Mouse (Mus musculus) embryonic facial prominence, embryonic 12.5 days (tissue): ENCODE results near the gene Klc2. TPM values are rescaled to one million over a fixed set of nuclear protein-coding genes. Genes with fewer than 3 reads are reported as not detected.

ENCODE experiments used
- ATAC-seq: fragments of 200-750 bp; cut with Nextera tagmentation; 2 replicates; pipeline ENCODE4 v1.8.0; 2017; ENCODE audit not compliant: insufficient number of reproducible peaks, insufficient read depth, low FRiP score, low TSS enrichment
- H3K27ac ChIP-seq: fragments of 300-500 bp; sonication (generic); 2 replicates; pipeline ENCODE4 v1.5.1; 2016; ENCODE audit warnings: mild to moderate bottlenecking
- H3K27me3 ChIP-seq: fragments of 300-500 bp; sonication (generic); 2 replicates; pipeline ENCODE4 v1.6.1; 2016; ENCODE audit warnings: mild to moderate bottlenecking, moderate library complexity
- H3K36me3 ChIP-seq: fragments of 300-500 bp; sonication (generic); 2 replicates; pipeline ENCODE4 v1.6.1; 2016; ENCODE audit warnings: mild to moderate bottlenecking
- H3K4me1 ChIP-seq: fragments of 300-500 bp; sonication (generic); 2 replicates; pipeline ENCODE4 v1.6.1; 2016
- H3K4me2 ChIP-seq: fragments of 300-500 bp; sonication (generic); replicated peaks from 2 replicates; pipeline ENCODE4 v1.6.1; 2016; ENCODE audit warnings: mild to moderate bottlenecking, moderate library complexity
- H3K4me3 ChIP-seq: fragments of 300-500 bp; sonication (generic); 2 replicates; pipeline ENCODE4 v1.5.1; 2016; ENCODE audit warnings: mild to moderate bottlenecking
- H3K9ac ChIP-seq: fragments of 300-500 bp; sonication (generic); 2 replicates; pipeline ENCODE4 v1.6.1; 2016; ENCODE audit warnings: mild to moderate bottlenecking, moderate library complexity
- H3K9me3 ChIP-seq: fragments of 300-500 bp; sonication (generic); 2 replicates; pipeline ENCODE4 v1.6.1; 2016; ENCODE audit warnings: mild to moderate bottlenecking, moderate library complexity
- WGBS: fragments of 180-500 bp; shearing (Covaris S2); methylation state at CpG from one replicate; pipeline ENCODE4 v1.1.7; 2016; 5-methylcytosine and 5-hydroxymethylcytosine counted together
- polyA plus RNA-seq: library from polyadenylated mRNA; unstranded; fragments of >200 nt; fragmentation: Nextera tagmentation; extraction: Ambion mirVana; gene quantifications from 2 replicates; pipeline ENCODE4 v1.2.1, GENCODE M21; 2016

Gene Klc2
- polyA plus RNA-seq, 1 experiment from 2014 or later: 30.6 TPM

- H3K27ac ChIP-seq: peak overlapping the region; percentile 97
Measured at GRCm38 (mm10) chr19:5069486-5069885, 48.9 kb downstream of the Klc2 start.

DNA sequence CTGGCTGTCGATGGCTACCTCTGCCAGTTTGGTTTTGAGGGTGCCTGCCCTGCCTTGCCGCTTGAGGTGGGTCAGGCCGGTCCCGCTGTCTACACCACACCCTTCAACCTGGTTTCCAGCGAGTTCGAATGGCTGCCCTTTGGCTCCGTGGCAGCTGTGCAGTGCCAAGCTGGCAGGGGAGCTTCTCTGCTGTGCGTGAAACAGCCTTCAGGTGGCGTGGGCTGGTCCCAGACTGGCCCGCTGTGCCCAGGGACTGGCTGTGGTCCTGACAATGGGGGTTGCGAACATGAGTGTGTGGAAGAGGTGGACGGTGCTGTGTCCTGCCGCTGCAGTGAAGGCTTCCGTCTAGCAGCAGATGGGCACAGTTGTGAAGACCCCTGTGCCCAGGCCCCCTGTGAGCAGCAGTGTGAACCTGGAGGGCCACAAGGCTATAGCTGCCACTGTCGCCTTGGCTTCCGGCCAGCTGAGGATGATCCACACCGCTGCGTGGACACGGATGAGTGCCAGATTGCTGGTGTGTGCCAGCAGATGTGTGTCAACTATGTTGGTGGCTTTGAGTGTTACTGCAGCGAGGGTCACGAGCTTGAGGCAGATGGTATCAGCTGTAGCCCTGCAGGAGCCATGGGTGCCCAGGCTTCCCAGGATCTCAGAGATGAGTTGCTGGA lies 49.7 kb downstream of the Klc2 start:
- Histone ChIP-seq H3K4me1 (peaks cover 53% of the 10 kb centered on the region), H3K4me3 (peak overlapping the region; percentile 59), H3K36me3 (no peaks in the 10 kb centered on the region), H3K9me3 (no peaks in the 10 kb centered on the region), H3K9ac (peak overlapping the region; percentile 81), H3K27me3 (peaks cover 10% of the 10 kb centered on the region), H3K27ac (peak overlapping the region; percentile 97), H3K4me2 (peak overlapping the region; percentile 86)
- no peak for ATAC-seq
- 42% methylated on average over 21 of the region's 21 CpGs for WGBS

More at GRCm38 (mm10) chr19:5069486-5069885, 48.9 kb downstream of the Klc2 start:
- no peaks in the 10 kb centered on the region for H3K9me3 ChIP-seq
- ATAC-seq: no peak
- H3K4me3 ChIP-seq: peak overlapping the region; percentile 59
- peak overlapping the region; percentile 86 for H3K4me2 ChIP-seq
- no peaks in the 10 kb centered on the region for H3K36me3 ChIP-seq
- H3K9ac ChIP-seq: 0 out of 2 replicates have a peak overlapping the region, but pooled peaks have one; percentile 81
- peaks cover 10% of the 10 kb centered on the region for H3K27me3 ChIP-seq
- H3K4me1 ChIP-seq: peaks cover 52% of the 10 kb centered on the region
- WGBS: 81% methylated on average over 5 of the region's 5 CpGs

- Histone ChIP-seq H3K9me3 (no peaks in the 10 kb centered on the region), H3K9ac (peak within 1 kb of the TSS; percentile 81), H3K4me2 (peak within 1 kb of the TSS; percentile 86), H3K4me3 (peak within 1 kb of the TSS; percentile 59), H3K36me3 (no peaks in the 10 kb centered on the region), H3K27ac (peak within 1 kb of the TSS; percentile 97), H3K4me1 (peaks cover 53% of the 10 kb centered on the region), H3K27me3 (peaks cover 10% of the 10 kb centered on the region)
- 1% methylated on average over 55 of the region's 56 CpGs for WGBS
- peak; percentile 33 for ATAC-seq
Measured at GRCm38 (mm10) chr19:5067867-5068569, 50.3 kb downstream of the Klc2 start, which contains the start of gene Cd248. Gene Cd248 (plus strand): TSS chr19:5068078.

DNA sequence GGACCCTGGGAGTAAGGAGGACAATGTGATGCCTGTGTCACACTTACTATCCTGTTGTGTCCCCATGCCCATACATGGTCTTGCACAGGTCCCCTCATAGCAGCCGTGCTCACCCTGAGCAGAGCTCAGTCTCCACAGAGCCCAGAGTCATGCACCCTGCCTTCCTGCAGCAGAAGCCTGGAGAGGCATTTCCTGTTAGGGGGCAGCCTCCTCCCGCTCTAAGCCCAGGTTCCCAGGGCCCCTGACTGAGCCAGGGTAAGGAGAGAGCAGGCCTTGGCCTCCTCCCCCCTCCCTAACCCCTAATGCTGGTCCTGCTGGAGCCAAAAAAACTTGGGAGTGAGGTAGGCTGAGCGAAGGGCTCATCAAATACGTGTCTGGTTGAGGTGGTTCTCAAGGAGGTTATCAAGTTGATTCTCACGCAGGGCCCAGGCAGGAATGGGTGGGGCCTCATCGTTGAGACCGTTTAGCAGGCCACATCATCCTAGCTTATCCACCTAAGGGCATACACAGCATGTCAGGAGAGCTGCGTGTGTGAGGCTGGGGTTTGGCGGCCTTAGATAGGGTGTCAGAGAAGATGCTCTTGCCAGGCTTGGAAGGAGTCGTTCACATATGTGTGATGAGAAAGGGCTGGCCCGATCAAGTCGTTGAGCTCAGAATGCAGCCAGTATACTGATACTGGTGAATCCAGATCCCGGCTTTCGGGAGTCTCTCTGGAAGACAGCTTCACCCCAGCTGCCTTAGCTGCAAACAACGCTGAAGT lies 51.1 kb downstream of the Klc2 start:
- Histone ChIP-seq H3K4me3 (peak overlapping the region; percentile 59), H3K36me3 (no peaks in the 10 kb centered on the region), H3K4me1 (peaks cover 53% of the 10 kb centered on the region), H3K4me2 (peak overlapping the region; percentile 86), H3K9me3 (no peaks in the 10 kb centered on the region), H3K27ac (peak overlapping the region; percentile 97), H3K27me3 (peaks cover 10% of the 10 kb centered on the region), H3K9ac (peak overlapping the region; percentile 81)
- no peak for ATAC-seq
- 4% methylated on average over 15 of the region's 15 CpGs for WGBS

DNA sequence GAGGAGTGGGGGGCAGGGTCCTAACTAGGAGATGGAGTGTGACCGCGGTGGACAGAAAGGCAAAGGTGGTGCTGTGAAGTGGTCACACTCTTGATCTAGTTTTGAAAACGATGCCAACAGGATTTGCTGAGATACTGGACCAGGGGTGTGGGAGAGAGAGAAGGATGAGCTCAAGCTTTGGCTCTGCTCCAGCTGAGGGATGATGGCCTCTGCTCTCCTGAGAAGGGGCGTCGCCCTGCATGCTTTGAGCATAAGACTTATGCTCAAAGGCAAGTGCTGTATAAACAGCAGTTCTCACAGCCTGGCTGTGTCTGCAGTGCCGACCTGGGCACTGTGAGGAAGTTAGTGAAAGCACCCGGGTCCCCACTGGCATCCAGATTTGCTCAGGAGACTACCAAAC lies 53.3 kb downstream of the Klc2 start:
- peak overlapping the region; percentile 41 for H3K27ac ChIP-seq
- H3K4me1 ChIP-seq: peaks cover 54% of the 10 kb centered on the region
- H3K27me3 ChIP-seq: peaks cover 8% of the 10 kb centered on the region

DNA sequence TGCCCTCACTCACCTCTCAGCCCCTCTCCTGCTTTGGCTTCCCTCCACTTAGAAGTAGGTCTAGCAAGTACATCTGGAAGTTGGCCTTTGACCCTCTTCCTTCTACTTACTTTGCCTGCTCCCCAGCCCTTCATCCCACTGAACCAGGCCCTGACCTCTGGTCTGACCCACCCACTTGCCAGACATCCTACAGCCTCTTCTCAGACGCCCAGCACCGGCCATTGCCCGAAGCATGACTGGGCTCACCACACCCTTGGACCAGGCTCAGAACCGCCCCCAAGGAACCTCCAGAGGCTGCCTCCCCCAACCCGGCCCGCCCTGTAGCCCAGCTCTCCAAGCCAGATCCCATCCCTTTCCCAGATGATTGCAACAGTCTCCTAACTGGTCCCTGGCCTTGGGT lies 55.9 kb downstream of the Klc2 start:
- Histone ChIP-seq H3K9ac (no peak overlapping the region), H3K4me3 (no peak overlapping the region), H3K9me3 (no peaks in the 10 kb centered on the region), H3K27ac (no peak overlapping the region), H3K36me3 (no peaks in the 10 kb centered on the region), H3K27me3 (no peaks in the 10 kb centered on the region), H3K4me1 (peaks cover 57% of the 10 kb centered on the region), H3K4me2 (no peak overlapping the region)
- WGBS: 33% methylated on average over 6 of the region's 6 CpGs
- no peak for ATAC-seq

More for the DNA sequence above, 53.3 kb downstream of the Klc2 start:
- Histone ChIP-seq H3K4me3 (no peak overlapping the region), H3K4me2 (no peak overlapping the region), H3K9ac (0 out of 2 replicates have a peak overlapping the region, but pooled peaks have one; percentile 7), H3K36me3 (no peaks in the 10 kb centered on the region), H3K9me3 (no peaks in the 10 kb centered on the region)
- no peak for ATAC-seq
- 69% methylated on average over 7 of the region's 7 CpGs for WGBS

DNA sequence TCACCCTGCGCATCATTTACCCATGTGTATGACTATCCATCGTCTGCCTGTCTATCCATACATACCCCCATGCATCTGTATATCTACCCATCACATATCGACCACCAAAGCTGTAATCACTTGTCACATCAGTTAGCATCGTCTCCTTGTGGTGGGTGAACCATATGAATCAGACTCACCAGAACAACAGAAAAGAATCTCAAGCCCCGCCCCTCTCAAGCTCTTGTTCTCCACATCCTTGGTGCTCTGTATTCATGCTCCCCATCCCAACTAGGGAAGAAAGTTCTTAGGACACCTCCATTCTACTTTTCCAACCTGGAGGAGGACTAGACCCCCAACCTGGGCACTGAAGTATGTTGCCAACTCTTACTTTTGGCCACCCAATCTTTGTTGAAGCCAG lies 56.3 kb downstream of the Klc2 start:
- Histone ChIP-seq H3K4me1 (peaks cover 53% of the 10 kb centered on the region), H3K27ac (no peak overlapping the region), H3K9ac (no peak overlapping the region), H3K4me3 (no peak overlapping the region), H3K4me2 (no peak overlapping the region), H3K27me3 (no peaks in the 10 kb centered on the region), H3K36me3 (no peaks in the 10 kb centered on the region), H3K9me3 (no peaks in the 10 kb centered on the region)
- no peak for ATAC-seq
- 84% methylated on average over 5 of the region's 5 CpGs for WGBS

- Histone ChIP-seq H3K36me3 (no peaks in the 10 kb centered on the region), H3K9ac (no peak overlapping the region), H3K4me2 (no peak overlapping the region), H3K27me3 (no peaks in the 10 kb centered on the region), H3K4me3 (no peak overlapping the region), H3K9me3 (no peaks in the 10 kb centered on the region), H3K4me1 (peaks cover 57% of the 10 kb centered on the region), H3K27ac (peak overlapping the region; percentile 59)
- 36% methylated on average over 5 of the region's 5 CpGs for WGBS
- ATAC-seq: no peak
Measured at GRCm38 (mm10) chr19:5060365-5061330, 57.7 kb downstream of the Klc2 start.

DNA sequence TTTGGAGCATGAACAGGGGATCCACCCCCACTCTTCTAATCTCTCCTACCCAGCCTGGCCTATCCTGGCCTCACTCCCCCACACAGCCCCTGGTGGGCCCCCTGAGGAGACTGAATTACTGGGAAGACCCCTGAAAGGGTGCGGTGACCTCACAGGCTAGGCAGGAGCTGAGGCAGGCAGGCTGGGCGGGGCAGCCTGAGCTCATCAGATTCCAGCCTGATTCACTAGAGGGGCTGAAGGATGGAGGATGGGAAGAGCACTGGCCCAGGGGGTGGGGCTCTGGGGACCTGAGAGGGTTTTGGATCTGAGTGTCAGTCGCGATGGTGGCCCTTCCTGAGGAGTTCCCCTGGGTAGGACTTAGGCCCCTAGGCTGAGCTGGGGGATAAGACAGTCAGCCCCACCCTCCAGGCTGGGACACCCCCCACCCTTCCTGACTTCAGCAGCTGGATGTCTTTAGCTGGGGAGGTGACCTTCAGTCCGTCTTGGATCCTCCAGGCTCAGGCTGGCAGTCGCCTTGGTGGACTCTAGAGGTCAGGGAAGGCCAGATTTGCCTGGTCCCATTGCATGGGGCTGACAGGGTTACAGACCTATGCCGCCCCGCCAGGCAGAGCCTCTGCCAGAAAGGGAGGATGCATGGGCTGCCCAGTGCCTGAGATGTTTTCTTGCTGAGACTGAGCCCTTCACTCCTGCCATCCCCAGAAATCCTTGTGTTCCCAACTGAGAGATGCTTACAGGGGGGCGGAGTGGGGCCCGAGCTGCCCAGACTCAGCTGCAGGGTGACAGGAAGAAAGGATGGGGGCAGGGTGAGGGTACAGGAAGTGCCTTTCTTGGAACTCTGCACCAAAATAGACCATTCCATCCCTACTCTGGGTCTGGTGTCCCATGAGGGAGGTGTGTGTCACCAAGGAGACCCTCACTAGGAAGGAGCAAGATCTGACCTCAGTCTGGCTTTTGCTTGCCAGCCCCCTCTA lies 59.3 kb downstream of the Klc2 start:
- peak overlapping the region; percentile 59 for H3K27ac ChIP-seq
- no peaks in the 10 kb centered on the region for H3K36me3 ChIP-seq
- 12% methylated on average over 10 of the region's 10 CpGs for WGBS
- H3K4me3 ChIP-seq: no peak overlapping the region
- peak overlapping the region; percentile 25; the same call in 1 of the 2 replicates for H3K9ac ChIP-seq
- ATAC-seq: peak; percentile 45; the same call in 1 of the 2 replicates
- peaks cover 46% of the 10 kb centered on the region for H3K4me1 ChIP-seq
- H3K4me2 ChIP-seq: peak overlapping the region; percentile 10; the same call in 1 of the 2 replicates
- no peaks in the 10 kb centered on the region for H3K9me3 ChIP-seq
- H3K27me3 ChIP-seq: 0 out of 2 replicates have a peak, but pooled peaks cover 3% of the 10 kb centered on the region
